ENCODE assay signal across 7 mouse cellular contexts in the genomic region with DNA sequence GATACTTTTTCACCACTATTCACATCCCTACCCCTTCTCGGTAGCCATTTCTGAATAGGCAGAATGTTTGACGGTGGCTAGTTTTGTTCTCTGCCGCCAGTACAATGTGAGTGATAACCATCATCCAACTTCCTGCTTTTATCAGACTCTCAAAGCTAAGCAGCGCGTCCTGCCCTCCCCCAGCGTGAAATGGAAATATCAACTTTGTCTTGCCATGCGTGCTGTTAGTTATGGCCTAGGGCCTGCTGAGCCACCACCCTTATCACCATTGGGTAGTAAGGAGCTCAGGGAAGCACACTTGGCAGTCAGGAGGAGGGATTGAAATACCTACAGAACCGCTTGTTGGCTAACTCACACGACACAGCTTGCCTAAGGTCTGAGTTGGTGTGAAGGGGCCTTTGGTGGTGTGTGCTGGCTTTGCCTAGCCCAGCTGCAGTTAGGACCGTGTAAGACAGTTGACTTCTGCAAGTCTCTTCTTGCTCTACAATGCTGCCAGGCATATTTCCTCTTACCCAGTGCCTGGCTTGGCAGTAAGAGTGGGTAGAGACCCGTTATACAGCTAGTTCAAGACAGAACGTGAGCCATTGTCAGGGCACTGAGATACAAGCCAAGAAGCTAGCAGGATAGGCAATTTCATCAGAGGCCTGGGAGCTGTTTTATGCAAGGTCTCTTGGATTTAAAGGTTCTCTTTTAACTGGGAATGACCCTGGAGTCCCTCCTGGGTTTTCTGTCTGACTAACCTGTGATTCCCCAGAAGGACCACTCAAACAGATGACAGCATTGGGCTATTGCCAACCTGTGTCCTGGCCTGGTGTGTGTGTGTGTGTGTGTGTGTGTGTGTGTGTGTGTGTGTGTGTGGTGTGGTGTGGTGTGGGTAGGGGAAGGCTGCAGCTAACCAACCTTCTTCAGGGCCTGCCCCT. TPM values are rescaled to one million over a fixed set of nuclear protein-coding genes. Genes with fewer than 3 reads are reported as not detected.
DNase-seq lines count a peak whose midpoint lies in the region; ATAC-seq and TF ChIP-seq lines count a peak whose summit lies in the region.

No protein-coding gene starts in this region.

- DNase-seq in thymus, adult 2 months = no peak
- DNase-seq in thymus, adult 18-20 months = no peak
- DNase-seq in embryonic facial prominence, embryonic 10.5 days (ENCODE audit: low spot score) = no peak
- DNase-seq in lung, postnatal 36 days = peak; percentile 54

- peak overlapping the region; percentile 87 for H3K9ac ChIP-seq in hindbrain, embryonic 13.5 days

- no peaks in the 10 kb centered on the region for H3K36me3 ChIP-seq in thymus, adult 2 months (ENCODE audit: control insufficient read depth, insufficient read depth, low read length)
- H3K36me3 ChIP-seq in embryonic facial prominence, embryonic 10.5 days (replicated peaks) = peaks cover 18% of the 10 kb centered on the region
- H3K36me3 ChIP-seq in hindbrain, embryonic 13.5 days = no peaks in the 10 kb centered on the region

- no peaks in the 10 kb centered on the region for H3K9me3 ChIP-seq in embryonic facial prominence, embryonic 10.5 days
- no peaks in the 10 kb centered on the region for H3K9me3 ChIP-seq in hindbrain, embryonic 13.5 days

- H3K4me1 ChIP-seq in thymus, adult 2 months (replicated peaks; ENCODE audit: control insufficient read depth, insufficient read depth, low read length) = peaks cover 22% of the 10 kb centered on the region
- H3K4me1 ChIP-seq in embryonic facial prominence, embryonic 10.5 days = peaks cover 76% of the 10 kb centered on the region
- H3K4me1 ChIP-seq in hindbrain, embryonic 13.5 days (replicated peaks) = peaks cover 74% of the 10 kb centered on the region

- no peaks in the 10 kb centered on the region for H3K27me3 ChIP-seq in thymus, adult 2 months (ENCODE audit: control insufficient read depth, insufficient read depth, low read length)
- no peaks in the 10 kb centered on the region for H3K27me3 ChIP-seq in embryonic facial prominence, embryonic 10.5 days (replicated peaks; ENCODE audit: low read depth, poor library complexity, severe bottlenecking)
- H3K27me3 ChIP-seq in hindbrain, embryonic 13.5 days = no peaks in the 10 kb centered on the region

- TF ChIP-seq CTCF in thymus, adult 2 months (IDR thresholded peaks at IDR 0.05; ENCODE audit: borderline replicate concordance, control insufficient read depth, extremely low read depth, insufficient read depth, low read length, poor library complexity) = no peak

- peak overlapping the region; percentile 71 for H3K4me2 ChIP-seq in hindbrain, embryonic 13.5 days

- H3K27ac ChIP-seq in thymus, adult 2 months (ENCODE audit: control insufficient read depth, insufficient read depth, low read length) = peak overlapping the region; percentile 28; the same call in 1 of the 2 replicates
- H3K27ac ChIP-seq in embryonic facial prominence, embryonic 10.5 days (replicated peaks) = peak overlapping the region; percentile 66
- peak overlapping the region; percentile 81 for H3K27ac ChIP-seq in hindbrain, embryonic 13.5 days

- no peak for ATAC-seq in hindbrain, embryonic 13.5 days (ENCODE audit: low FRiP score)
- ATAC-seq in erythroblast, adult 5-6 weeks (replicated peaks; ENCODE audit: low FRiP score, poor library complexity, severe bottlenecking) = no peak
- ATAC-seq in granulocyte monocyte progenitor cell, adult 5-6 weeks (replicated peaks; ENCODE audit: poor library complexity, severe bottlenecking) = no peak

- no peak for TF ChIP-seq POLR2A in thymus, adult 2 months (IDR thresholded peaks at IDR 0.05; ENCODE audit: control insufficient read depth, extremely low read depth, insufficient read depth, low read length, poor library complexity)

- H3K4me3 ChIP-seq in thymus, adult 2 months (ENCODE audit: control insufficient read depth, insufficient read depth, low read length) = no peak overlapping the region
- H3K4me3 ChIP-seq in embryonic facial prominence, embryonic 10.5 days = peak overlapping the region; percentile 88
- peak overlapping the region; percentile 76 for H3K4me3 ChIP-seq in hindbrain, embryonic 13.5 days

- 25% methylated on average over 12 of the region's 12 CpGs for WGBS in thymus, adult 2 months
- WGBS in embryonic facial prominence, embryonic 10.5 days = 70% methylated on average over 12 of the region's 12 CpGs
- WGBS in hindbrain, embryonic 13.5 days = 57% methylated on average over 12 of the region's 12 CpGs

RNA-seq across cellular contexts. Expression of a gene that starts 3.0 kb away (rescaled TPM):
- 186 and 232 TPM in 2 replicates for polyA plus RNA-seq in thymus, adult 2 months (2012; rRNA removed)
- 168 and 177 TPM in 2 replicates for polyA plus RNA-seq in embryonic facial prominence, embryonic 10.5 days (2016; fragmentation: Nextera tagmentation; extraction: Ambion mirVana)
- 166 and 167 TPM in 2 replicates for polyA plus RNA-seq in hindbrain, embryonic 13.5 days (2015; fragmentation: Nextera tagmentation; extraction: Ambion mirVana)
- total RNA-seq in erythroblast, adult 5-6 weeks (2015; ENCODE audit: low replicate concordance) = 4.8 and 7.7 TPM in 2 replicates
- 11.0 and 15.6 TPM in 2 replicates for total RNA-seq in erythroblast, adult 5-6 weeks (2017; ENCODE audit: low replicate concordance)
- 58.1 and 68.6 TPM in 2 replicates for total RNA-seq in granulocyte monocyte progenitor cell, adult 5-6 weeks (2014; fragmentation: Nextera tagmentation)
- 89.1 and 106 TPM in 2 replicates for total RNA-seq in granulocyte monocyte progenitor cell, adult 5-6 weeks (2017)

RNA-seq across cellular contexts. Expression of a gene that starts 31.2 kb away (rescaled TPM):
- 1.5 and 2.2 TPM in 2 replicates for polyA plus RNA-seq in thymus, adult 2 months (2012; rRNA removed)
- polyA plus RNA-seq in embryonic facial prominence, embryonic 10.5 days (2016; fragmentation: Nextera tagmentation; extraction: Ambion mirVana) = 0.22 TPM in 1 of 2 replicates, not detected in the other
- 3.5 and 3.6 TPM in 2 replicates for polyA plus RNA-seq in hindbrain, embryonic 13.5 days (2015; fragmentation: Nextera tagmentation; extraction: Ambion mirVana)
- total RNA-seq in erythroblast, adult 5-6 weeks (2015; ENCODE audit: low replicate concordance) = not detected in 2 replicates
- total RNA-seq in erythroblast, adult 5-6 weeks (2017; ENCODE audit: low replicate concordance) = not detected in 2 replicates
- not detected in 2 replicates for total RNA-seq in granulocyte monocyte progenitor cell, adult 5-6 weeks (2014; fragmentation: Nextera tagmentation)
- total RNA-seq in granulocyte monocyte progenitor cell, adult 5-6 weeks (2017) = not detected in 2 replicates

Comparison
In these comparisons a context has a peak if more than half of its experiments do, and no peak if none do; other contexts are left out.
1. H3K27ac ChIP-seq: peak in every context shown above with its lines; median percentile 81 in hindbrain, embryonic 13.5 days; 66 in embryonic facial prominence, embryonic 10.5 days; 28 in thymus, adult 2 months.